Mouse (Mus musculus): ENCODE measurements around the gene Zfp335. TPM values are rescaled to one million over a fixed set of nuclear protein-coding genes. Genes with fewer than 3 reads are reported as not detected.
"Not testable (repeated sequence)": the region's sequence is repeated elsewhere in the genome, so short reads cannot be mapped to it uniquely, and the experiment has no call there.

Gene Zfp335
- total RNA-seq, 2 experiments from 2014 or later: 8.5 to 10.0 TPM

- intact Hi-C loops (cut with DNase I): no loop called here
Measured at GRCm38 (mm10) chr2:164874239-164874769, 37.3 kb downstream of the Zfp335 start.

DNA sequence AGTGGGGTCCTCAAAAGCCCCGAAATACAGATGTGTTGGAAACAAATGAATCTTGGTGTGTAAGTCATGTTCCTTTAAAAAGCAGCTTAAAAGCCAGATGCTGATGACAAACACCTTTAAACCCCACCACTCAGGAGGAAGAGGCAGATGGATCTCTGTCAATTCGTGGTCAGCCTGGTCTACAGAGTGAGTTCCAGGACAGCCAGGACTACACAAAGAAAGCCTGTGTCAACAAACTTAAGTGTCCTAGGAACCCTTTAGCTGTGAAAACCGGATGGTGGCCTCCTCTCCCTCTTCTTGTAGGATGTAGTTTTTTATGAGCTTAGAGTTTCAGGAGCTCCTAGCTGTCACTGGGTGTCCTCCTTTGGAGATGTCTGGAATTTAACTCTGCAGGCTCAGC, 37.9 kb downstream of the Zfp335 start:
- intact Hi-C loops (cut with DNase I): no loop called here

More at GRCm38 (mm10) chr2:164874239-164874769, 37.3 kb downstream of the Zfp335 start:
- DNase-seq: peak; percentile 43 to 63

DNA sequence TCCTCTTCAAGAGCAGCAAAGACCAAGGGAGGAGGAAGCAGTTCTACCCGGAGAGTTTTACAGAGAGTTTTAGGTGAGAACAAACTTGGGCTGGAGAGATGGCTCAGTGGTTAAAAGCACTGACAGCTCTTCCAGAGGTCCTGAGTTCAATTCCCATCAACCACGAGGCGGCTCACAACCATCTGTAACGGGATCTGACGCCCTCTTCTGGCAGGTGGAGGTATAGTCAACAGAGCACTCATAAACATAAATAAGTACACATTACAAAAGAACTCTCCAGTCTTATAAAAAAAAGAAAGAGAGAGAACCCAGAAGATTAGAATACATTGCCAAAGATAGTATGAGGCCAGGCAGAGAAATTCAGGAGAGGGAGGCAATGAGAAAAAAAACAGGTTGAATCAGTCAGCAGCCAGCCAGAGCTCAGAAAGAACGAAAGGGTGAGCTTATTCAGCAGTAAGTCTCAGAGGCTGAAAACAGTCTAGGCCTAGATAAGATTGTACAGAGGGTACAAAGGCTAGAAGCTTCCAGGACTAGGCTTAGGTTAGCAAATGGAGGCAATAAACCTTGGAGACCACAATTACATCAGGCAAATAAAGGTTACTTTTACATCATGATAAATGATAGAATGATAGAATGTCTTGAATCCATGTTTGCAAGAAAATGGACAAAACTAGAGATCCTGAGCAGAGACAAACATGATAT, 39.8 kb downstream of the Zfp335 start:
- intact Hi-C loops (cut with DNase I): no loop called here
- no peak for DNase-seq

More for the DNA sequence above, 37.9 kb downstream of the Zfp335 start:
- DNase-seq: no peak

GRCm38 (mm10) chr2:164868491-164868890, 43.1 kb downstream of the Zfp335 start:
- intact Hi-C loops (cut with DNase I): no loop called here

DNA sequence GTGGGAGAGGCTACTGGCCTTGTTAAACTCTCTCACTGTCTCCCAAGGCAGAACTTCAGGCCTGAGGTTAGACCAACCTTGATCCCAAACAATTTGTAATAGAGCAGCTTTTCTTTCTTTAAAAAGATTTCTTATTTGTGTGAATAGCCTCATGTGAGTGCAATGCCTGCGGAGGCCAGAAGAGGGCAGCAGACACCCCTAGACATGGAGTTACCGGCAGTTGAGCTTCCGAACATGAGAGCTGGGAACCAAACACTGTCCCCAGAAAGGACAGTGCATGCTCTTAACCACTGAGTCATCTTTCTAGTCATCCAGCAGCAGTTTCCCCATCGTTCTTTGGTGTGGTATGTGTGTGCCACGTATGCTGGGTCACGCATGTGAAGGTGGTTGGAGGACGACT, 44.0 kb downstream of the Zfp335 start:
- DNase-seq: peak in 1 of 2 experiments; percentile 48
- intact Hi-C loops (cut with DNase I): no loop called here

More at GRCm38 (mm10) chr2:164868491-164868890, 43.1 kb downstream of the Zfp335 start:
- no peak for DNase-seq

DNA sequence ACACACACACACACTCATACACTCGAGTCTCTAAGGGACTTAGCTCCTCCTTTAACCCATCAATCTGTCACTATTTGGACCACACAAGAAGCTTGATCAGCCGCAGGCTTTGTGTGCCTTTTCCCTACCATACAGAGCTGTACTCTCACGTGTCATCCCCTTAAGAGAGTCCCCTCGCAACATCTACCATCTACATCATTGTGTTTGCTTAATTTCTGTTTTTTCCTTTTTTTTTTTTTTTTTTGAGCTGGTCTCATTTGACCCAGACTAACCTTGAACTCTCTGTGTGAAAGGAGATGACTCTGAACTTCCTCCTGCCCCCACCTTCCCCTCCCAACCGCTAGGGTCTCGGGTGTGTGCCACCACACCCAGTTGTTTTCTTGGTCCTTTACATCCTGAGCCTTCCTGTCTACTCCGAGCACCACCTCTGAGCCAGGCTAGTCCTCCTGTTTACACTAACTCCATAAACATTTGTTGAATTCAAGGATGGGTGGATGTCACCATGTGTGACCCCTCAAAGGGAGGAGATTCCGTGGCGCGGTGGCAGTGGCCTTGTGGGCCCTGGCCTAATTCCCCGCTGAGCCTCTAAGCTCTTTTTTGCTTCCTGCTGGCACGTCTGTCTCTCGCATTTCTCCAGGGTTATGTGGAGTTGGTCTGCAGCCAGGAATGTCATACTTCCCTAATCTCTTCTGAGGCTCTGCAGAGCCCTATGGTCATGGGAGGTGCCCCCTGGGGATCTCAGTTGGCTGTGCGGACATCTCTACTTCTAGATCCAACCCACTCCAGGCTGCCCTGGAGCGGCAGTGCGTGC, 44.6 kb downstream of the Zfp335 start:
- intact Hi-C loops (cut with DNase I): no loop called here
- DNase-seq: peak; percentile 72 to 82

- intact Hi-C loops (cut with DNase I): no loop called here
- no peak for DNase-seq
Measured at GRCm38 (mm10) chr2:164864593-164864992, 47.0 kb downstream of the Zfp335 start.

DNA sequence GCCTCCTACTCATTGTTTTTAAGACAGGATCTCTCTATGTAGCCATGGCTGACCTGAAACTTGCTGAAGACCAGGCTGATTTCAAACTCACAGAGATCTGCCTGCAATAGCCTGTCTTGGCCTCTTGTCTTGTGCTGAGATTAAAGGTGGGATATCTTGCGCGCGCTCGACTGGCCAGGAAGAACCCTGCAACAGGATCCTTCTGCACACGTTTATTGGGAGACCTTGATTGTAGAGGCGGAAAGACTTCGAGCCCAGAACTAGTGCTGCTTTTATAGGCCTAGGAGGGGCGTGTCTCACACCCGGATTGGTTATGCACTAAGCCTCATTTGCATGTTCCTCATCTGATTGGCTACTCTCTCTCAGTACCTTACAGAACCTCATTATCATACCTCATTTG, 48.1 kb downstream of the Zfp335 start:
- DNase-seq; intact Hi-C loops (cut with DNase I): not testable (repeated sequence)

DNA sequence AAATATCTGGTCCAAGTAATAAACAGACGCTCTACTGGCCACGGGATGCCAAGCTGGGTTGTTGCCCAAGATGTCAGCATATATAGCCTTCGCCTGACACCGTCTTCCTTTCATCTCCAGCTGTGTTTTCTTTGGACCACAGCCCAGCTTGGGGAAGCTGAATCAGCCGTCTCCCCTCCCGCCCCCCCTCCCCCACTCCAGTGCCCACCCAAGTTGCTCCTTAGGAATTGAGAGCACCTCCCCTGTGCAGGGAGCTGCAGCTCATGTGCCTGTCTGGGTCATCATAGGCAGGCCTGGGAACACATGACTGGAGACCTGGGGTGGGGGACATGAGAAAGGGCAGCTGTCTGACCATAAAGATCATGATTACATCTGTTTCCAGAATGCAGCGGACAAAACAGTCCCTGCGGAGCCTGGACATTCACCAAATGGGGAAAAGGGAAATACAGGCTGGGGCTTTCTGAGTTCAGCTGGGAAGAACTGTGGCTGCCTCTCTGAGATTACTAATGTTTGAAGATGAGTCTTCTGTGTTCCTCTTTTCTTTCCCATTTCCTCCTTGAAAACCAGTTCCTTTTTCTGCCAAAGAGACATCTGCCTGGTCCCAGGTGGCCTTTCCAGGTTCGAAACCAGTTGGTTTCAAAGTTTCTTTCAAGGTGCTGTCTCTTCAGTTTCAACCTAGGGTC, 49.2 kb downstream of the Zfp335 start:
- intact Hi-C loops (cut with DNase I): no loop called here
- peak; percentile 66 to 70 for DNase-seq

GRCm38 (mm10) chr2:164861094-164861493, 50.5 kb downstream of the Zfp335 start:
- no peak for DNase-seq
- intact Hi-C loops (cut with DNase I): no loop called here

DNA sequence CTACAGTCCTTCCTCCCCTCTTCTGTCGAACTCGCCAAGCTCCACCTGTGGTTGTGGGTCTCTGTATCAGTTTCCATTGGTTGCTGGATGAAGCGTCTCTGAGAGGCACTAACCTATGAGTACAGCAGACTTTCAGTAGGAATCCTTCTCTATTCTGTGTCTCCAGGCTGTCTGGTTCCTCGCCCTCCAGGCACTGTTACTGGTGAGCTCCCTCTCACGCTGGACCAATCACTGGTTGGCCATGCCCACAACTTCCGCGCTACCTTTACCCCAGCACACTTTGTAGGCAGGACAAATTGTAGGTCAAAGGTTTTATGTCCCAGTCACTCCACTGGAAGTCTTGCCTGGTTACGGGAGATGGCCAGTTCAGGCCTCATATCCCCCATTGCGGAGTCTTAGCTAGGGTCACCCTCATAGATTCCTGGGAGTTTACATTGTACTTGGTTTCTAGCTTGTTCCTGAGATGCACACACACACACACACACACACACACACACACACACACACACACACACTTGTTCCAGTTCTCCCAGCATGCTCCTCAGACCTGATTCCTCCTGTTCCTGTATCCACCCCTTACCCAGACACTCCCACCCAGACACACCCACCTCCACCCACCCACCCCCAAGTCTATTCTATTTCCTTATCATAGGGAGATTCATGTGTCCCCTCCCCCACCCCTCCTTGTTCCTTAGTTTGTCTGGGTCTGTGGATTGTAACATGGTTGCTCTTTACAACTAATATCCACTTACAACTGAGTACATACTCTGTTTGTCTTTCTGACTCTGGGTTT, 51.7 kb downstream of the Zfp335 start:
- no peak for DNase-seq
- intact Hi-C loops (cut with DNase I): no loop called here

DNA sequence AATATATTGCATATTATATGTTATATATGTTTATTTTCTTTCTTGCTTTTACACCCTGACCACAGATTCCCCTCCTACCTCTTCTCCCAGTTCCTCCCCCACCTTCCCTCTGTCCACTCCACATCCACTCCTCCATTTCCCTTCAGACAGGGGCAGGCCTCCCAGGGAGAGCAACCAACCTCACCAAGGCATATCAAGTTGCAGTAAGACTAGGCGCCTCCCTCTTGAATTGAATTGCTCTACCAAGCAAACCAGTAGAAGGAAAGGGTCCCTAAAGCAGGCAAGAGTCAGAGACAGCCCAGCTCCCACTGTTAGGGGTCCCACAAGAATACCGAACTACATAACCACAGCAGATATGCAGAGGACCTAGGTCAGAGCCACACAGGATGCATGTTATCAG, 52.4 kb downstream of the Zfp335 start:
- DNase-seq: no peak
- intact Hi-C loops (cut with DNase I): no loop called here

DNA sequence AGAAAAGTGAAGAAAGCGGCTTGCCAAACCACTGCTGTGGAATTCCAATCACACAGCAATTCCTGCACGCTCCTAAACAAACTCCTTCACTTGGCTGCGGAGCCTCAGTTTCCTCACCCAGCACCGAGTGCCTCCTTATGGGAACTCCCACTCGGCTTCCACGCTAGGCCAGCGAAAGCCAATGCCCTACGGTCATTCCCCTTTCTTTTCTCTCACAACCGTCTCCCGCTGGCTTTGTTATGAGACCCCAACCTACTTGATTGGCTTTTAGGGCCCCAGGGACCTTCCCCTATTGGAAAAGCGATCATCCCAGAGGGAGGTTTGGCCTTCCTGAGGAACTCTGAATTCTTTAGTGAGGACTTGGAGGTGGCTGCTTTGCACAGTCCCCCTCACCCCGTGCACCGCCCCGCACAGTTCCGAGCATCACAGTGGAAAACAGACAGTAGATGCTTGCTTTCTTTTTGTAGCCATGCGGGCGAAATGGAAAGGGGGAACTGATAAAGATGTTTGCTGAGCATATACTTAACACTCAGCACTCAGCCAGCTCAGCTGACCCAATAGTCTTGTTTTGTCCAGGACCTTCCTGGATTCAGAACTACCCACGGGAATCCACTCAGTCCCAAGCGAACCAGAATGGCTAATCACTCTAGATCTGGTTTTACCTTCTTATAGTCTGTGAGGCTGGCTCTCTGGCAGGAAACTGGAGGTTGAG, 53.6 kb downstream of the Zfp335 start:
- intact Hi-C loops (cut with DNase I): loop anchor here (2.0 kb wide), 1 partner anchor 25 kb away; the partner anchor contains the start of genes Ctsa and Neurl2
- no peak for DNase-seq

GRCm38 (mm10) chr2:164857101-164857821, 54.3 kb downstream of the Zfp335 start, which contains the start of gene Pltp:
Gene Pltp, minus strand, starts transcription at chr2:164857711.
- DNase-seq: peak; percentile 69 to 79
- intact Hi-C loops (cut with DNase I): loop anchor here (2.0 kb wide), 1 partner anchor 24 kb away; the partner anchor contains the start of genes Ctsa and Neurl2

DNA sequence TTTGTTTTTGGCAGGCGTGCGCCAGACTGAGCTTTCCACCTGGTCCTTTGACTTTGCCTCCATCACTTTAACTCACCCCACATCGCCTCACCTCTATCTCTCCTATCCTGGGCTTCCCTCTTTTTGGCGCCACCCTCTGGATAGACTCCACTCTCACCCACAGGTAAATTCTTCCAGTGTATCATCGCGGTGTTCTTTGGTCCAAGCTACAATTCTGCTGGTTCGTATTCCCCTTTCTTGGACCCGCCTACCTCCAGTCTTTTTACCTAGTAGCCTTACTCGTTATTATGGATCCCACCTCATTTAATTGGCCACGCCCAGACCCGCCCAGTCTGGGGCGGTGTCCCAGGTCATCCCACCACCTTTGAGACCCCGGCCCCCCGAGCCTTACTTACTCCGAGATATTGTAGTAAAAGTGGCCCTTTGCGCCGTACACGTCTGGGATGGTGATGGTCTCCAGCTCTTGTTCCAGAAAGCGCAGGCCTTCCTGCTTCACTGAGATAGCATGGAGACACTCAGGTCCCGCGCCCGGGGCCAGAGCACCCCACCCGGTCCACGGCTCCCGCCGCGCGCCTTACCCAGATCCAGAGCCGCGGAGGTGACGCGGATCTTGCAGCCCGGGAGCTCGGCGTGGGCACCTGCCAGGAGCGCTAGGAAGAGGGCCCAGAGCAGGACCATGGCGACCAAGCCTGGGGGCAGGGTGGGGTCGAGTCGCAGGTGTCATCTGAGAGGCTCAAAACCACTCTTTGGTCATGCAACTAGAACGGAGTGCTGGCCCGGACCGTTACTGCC, 55.1 kb downstream of the Zfp335 start:
- intact Hi-C loops (cut with DNase I): loop anchor here (2.0 kb wide), 1 partner anchor 24 kb away; the partner anchor contains the start of genes Ctsa and Neurl2
- DNase-seq: peak; percentile 28 to 53

DNA sequence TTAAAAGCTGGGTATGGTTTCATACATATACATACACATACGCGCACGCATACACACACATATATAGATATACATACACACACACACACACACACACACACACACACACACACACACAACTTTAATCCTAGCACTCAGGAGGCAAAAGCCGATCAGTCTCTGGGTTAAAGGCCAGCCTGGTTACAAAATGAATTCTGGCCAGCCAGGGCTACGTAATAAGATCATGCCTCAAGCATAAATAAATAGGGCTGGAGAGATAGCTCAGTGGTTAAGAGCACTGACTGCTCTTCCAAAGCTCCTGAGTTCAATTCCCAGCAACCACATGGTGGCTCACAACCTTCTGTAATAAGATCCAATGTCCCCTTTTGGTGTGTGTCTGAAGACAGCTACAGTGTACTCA, 56.0 kb downstream of the Zfp335 start:
- intact Hi-C loops (cut with DNase I); DNase-seq: not testable (repeated sequence)

DNA sequence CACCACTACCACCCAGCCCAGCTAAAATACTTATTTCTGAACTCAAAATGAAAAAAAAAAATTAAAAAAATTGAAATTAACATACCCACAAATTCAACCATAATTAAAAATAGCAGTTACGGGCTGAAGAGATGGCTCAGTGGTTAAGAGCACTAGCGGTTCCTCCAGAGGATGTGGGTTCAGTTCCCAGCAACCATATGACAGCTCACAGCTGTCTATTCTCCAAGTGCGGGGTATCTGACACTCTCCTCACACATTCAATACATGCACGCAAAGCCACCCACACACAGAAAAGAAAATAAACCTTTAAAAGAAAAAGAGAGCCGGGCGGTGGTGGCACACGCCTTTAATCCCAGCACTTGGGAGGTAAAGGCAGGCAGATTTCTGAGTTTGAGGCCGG, 61.5 kb downstream of the Zfp335 start:
- no peak for DNase-seq
- intact Hi-C loops (cut with DNase I): no loop called here

GRCm38 (mm10) chr2:164845782-164846181, 65.8 kb downstream of the Zfp335 start:
- peak in 1 of 2 experiments; percentile 48 for DNase-seq
- intact Hi-C loops (cut with DNase I): no loop called here
